Mouse (Mus musculus) limb, embryonic 13.5 days (tissue): ENCODE data around the gene Grpel1. TPM values are rescaled to one million over a fixed set of nuclear protein-coding genes. Genes with fewer than 3 reads are reported as not detected.

Experiments
- ATAC-seq: fragments of 200-750 bp; cut with Nextera tagmentation; 2 replicates; pipeline ENCODE4 v1.8.0; 2017; ENCODE audit warnings: low read depth, moderate number of reproducible peaks, moderate TSS enrichment; ENCODE audit not compliant: low FRiP score
- H3K27ac ChIP-seq: fragments of 300-500 bp; sonication (generic); 2 replicates; pipeline ENCODE4 v1.5.1; 2015; ENCODE audit warnings: inconsistent platforms, mild to moderate bottlenecking, moderate library complexity
- H3K27me3 ChIP-seq: fragments of 300-500 bp; sonication (generic); 2 replicates; pipeline ENCODE4 v1.6.1; 2015; ENCODE audit warnings: mild to moderate bottlenecking, inconsistent platforms
- H3K36me3 ChIP-seq: fragments of 300-500 bp; sonication (generic); 2 replicates; pipeline ENCODE4 v1.6.1; 2015; ENCODE audit warnings: inconsistent platforms, mild to moderate bottlenecking, moderate library complexity
- H3K4me1 ChIP-seq: fragments of 300-500 bp; sonication (generic); 2 replicates; pipeline ENCODE4 v1.6.1; 2015; ENCODE audit warnings: inconsistent platforms
- H3K4me2 ChIP-seq: fragments of 300-500 bp; sonication (generic); replicated peaks from 2 replicates; pipeline ENCODE4 v1.6.1; 2015; ENCODE audit warnings: inconsistent platforms, mild to moderate bottlenecking, moderate library complexity
- H3K4me3 ChIP-seq: fragments of 300-500 bp; sonication (generic); 2 replicates; pipeline ENCODE4 v1.5.1; 2015; ENCODE audit warnings: moderate library complexity, mild to moderate bottlenecking, inconsistent platforms
- H3K9ac ChIP-seq: fragments of 300-500 bp; sonication (generic); 2 replicates; pipeline ENCODE4 v1.6.1; 2015; ENCODE audit warnings: mild to moderate bottlenecking, inconsistent platforms
- H3K9me3 ChIP-seq: fragments of 300-500 bp; sonication (generic); 2 replicates; pipeline ENCODE4 v1.6.1; 2016; ENCODE audit warnings: inconsistent platforms
- WGBS: fragments of 180-500 bp; shearing (Covaris S2); methylation state at CpG from one replicate; pipeline ENCODE4 v1.1.7; 2015; 5-methylcytosine and 5-hydroxymethylcytosine counted together
- polyA plus RNA-seq: library from polyadenylated mRNA; unstranded; fragments of >200 nt; fragmentation: Nextera tagmentation; extraction: Ambion mirVana; gene quantifications from 2 replicates; pipeline ENCODE4 v1.2.1, GENCODE M21; 2015

The Grpel1 gene
- polyA plus RNA-seq, 1 experiment from 2014 or later = 50.0 TPM

GRCm38 (mm10) chr5:36445028-36445427 lies 19.8 kb upstream of the Grpel1 start:
- ATAC-seq = no peak; the same call in 1 of the 2 replicates
- 22% methylated on average over 8 of the region's 8 CpGs for WGBS
- H3K27ac ChIP-seq = no peak overlapping the region; the same call in 1 of the 2 replicates

GRCm38 (mm10) chr5:36446166-36446890 lies 18.5 kb upstream of the Grpel1 start:
- H3K9me3 ChIP-seq = no peaks in the 10 kb centered on the region
- no peak overlapping the region for H3K9ac ChIP-seq
- no peak overlapping the region for H3K4me2 ChIP-seq
- no peak overlapping the region for H3K27ac ChIP-seq
- no peaks in the 10 kb centered on the region for H3K36me3 ChIP-seq
- no peaks in the 10 kb centered on the region; the same call in 1 of the 2 replicates for H3K27me3 ChIP-seq
- WGBS = 36% methylated on average over 9 of the region's 9 CpGs
- no peak for ATAC-seq
- H3K4me1 ChIP-seq = peaks cover 30% of the 10 kb centered on the region
- H3K4me3 ChIP-seq = no peak overlapping the region

More at GRCm38 (mm10) chr5:36445028-36445427, 19.8 kb upstream of the Grpel1 start:
- H3K4me1 ChIP-seq = peaks cover 27% of the 10 kb centered on the region
- H3K9ac ChIP-seq = peak overlapping the region; percentile 36; the same call in 1 of the 2 replicates
- H3K27me3 ChIP-seq = no peaks in the 10 kb centered on the region; the same call in 1 of the 2 replicates
- no peak overlapping the region for H3K4me3 ChIP-seq
- H3K4me2 ChIP-seq = no peak overlapping the region
- H3K9me3 ChIP-seq = no peaks in the 10 kb centered on the region
- no peaks in the 10 kb centered on the region for H3K36me3 ChIP-seq

GRCm38 (mm10) chr5:36447872-36448271 lies 16.9 kb upstream of the Grpel1 start:
- Histone ChIP-seq H3K36me3 (no peaks in the 10 kb centered on the region), H3K9ac (no peak overlapping the region), H3K27ac (no peak overlapping the region), H3K27me3 (no peaks in the 10 kb centered on the region; the same call in 1 of the 2 replicates), H3K4me1 (peaks cover 25% of the 10 kb centered on the region), H3K4me3 (no peak overlapping the region), H3K9me3 (no peaks in the 10 kb centered on the region), H3K4me2 (no peak overlapping the region)
- WGBS = 94% methylated on average over 12 of the region's 12 CpGs
- ATAC-seq = no peak

- Histone ChIP-seq H3K36me3 (no peaks in the 10 kb centered on the region), H3K27ac (no peak overlapping the region), H3K4me2 (no peak overlapping the region), H3K4me3 (no peak overlapping the region), H3K27me3 (no peaks in the 10 kb centered on the region), H3K4me1 (peaks cover 14% of the 10 kb centered on the region), H3K9ac (no peak overlapping the region), H3K9me3 (no peaks in the 10 kb centered on the region)
- no peak for ATAC-seq
- WGBS = 67% methylated on average over 6 of the region's 6 CpGs
These were observed 15.0 kb upstream of the Grpel1 start for GRCm38 (mm10) chr5:36449710-36450358.

- Histone ChIP-seq H3K4me2 (no peak overlapping the region), H3K27me3 (no peaks in the 10 kb centered on the region; the same call in 1 of the 2 replicates), H3K4me1 (peaks cover 3% of the 10 kb centered on the region; the same call in 1 of the 2 replicates), H3K27ac (no peak overlapping the region), H3K9ac (no peak overlapping the region), H3K36me3 (no peaks in the 10 kb centered on the region), H3K9me3 (no peaks in the 10 kb centered on the region), H3K4me3 (no peak overlapping the region)
- ATAC-seq = no peak; the same call in 1 of the 2 replicates
- 23% methylated on average over 10 of the region's 10 CpGs for WGBS
These were observed 13.7 kb upstream of the Grpel1 start for GRCm38 (mm10) chr5:36451119-36451518.

- Histone ChIP-seq H3K4me1 (peaks cover 3% of the 10 kb centered on the region; the same call in 1 of the 2 replicates), H3K9ac (no peak overlapping the region), H3K27ac (no peak overlapping the region), H3K9me3 (no peaks in the 10 kb centered on the region), H3K4me2 (no peak overlapping the region), H3K4me3 (no peak overlapping the region), H3K36me3 (no peaks in the 10 kb centered on the region), H3K27me3 (no peaks in the 10 kb centered on the region; the same call in 1 of the 2 replicates)
- 65% methylated on average over 10 of the region's 10 CpGs for WGBS
- ATAC-seq = no peak
These were observed 12.9 kb upstream of the Grpel1 start for GRCm38 (mm10) chr5:36451872-36452389.

- no peaks in the 10 kb centered on the region for H3K9me3 ChIP-seq
- WGBS = 86% methylated on average over 6 of the region's 6 CpGs
- H3K27me3 ChIP-seq = peaks cover 4% of the 10 kb centered on the region; the same call in 1 of the 2 replicates
- peaks cover 3% of the 10 kb centered on the region; the same call in 1 of the 2 replicates for H3K4me1 ChIP-seq
- no peak overlapping the region for H3K27ac ChIP-seq
- no peaks in the 10 kb centered on the region for H3K36me3 ChIP-seq
- H3K9ac ChIP-seq = no peak overlapping the region
- H3K4me2 ChIP-seq = no peak overlapping the region
- no peak overlapping the region for H3K4me3 ChIP-seq
- no peak for ATAC-seq
These were observed 12.0 kb upstream of the Grpel1 start for GRCm38 (mm10) chr5:36452821-36453220.

GRCm38 (mm10) chr5:36457706-36458105 lies 7.1 kb upstream of the Grpel1 start:
- no peak overlapping the region for H3K9ac ChIP-seq
- no peak overlapping the region for H3K27ac ChIP-seq
- H3K9me3 ChIP-seq = no peaks in the 10 kb centered on the region
- ATAC-seq = no peak
- H3K4me2 ChIP-seq = no peak overlapping the region
- peaks cover 4% of the 10 kb centered on the region; the same call in 1 of the 2 replicates for H3K27me3 ChIP-seq
- no peak overlapping the region for H3K4me3 ChIP-seq
- H3K4me1 ChIP-seq = no peaks in the 10 kb centered on the region
- WGBS = 80% methylated on average over 4 of the region's 4 CpGs
- H3K36me3 ChIP-seq = no peaks in the 10 kb centered on the region

- Histone ChIP-seq H3K4me3 (no peak overlapping the region), H3K9ac (no peak overlapping the region), H3K27me3 (peaks cover 4% of the 10 kb centered on the region; the same call in 1 of the 2 replicates), H3K36me3 (no peaks in the 10 kb centered on the region), H3K4me2 (no peak overlapping the region), H3K9me3 (no peaks in the 10 kb centered on the region), H3K4me1 (peaks cover 2% of the 10 kb centered on the region; the same call in 1 of the 2 replicates), H3K27ac (no peak overlapping the region)
- 20% methylated on average over 4 of the region's 4 CpGs for WGBS
- no peak for ATAC-seq
These were observed 5.9 kb upstream of the Grpel1 start for GRCm38 (mm10) chr5:36458926-36459325.

GRCm38 (mm10) chr5:36460712-36461111 lies 4.1 kb upstream of the Grpel1 start:
- Histone ChIP-seq H3K4me3 (no peak overlapping the region), H3K9me3 (no peaks in the 10 kb centered on the region), H3K27me3 (peaks cover 4% of the 10 kb centered on the region; the same call in 1 of the 2 replicates), H3K36me3 (no peaks in the 10 kb centered on the region), H3K4me1 (peaks cover 9% of the 10 kb centered on the region), H3K27ac (no peak overlapping the region), H3K9ac (no peak overlapping the region), H3K4me2 (no peak overlapping the region)
- no peak for ATAC-seq
- WGBS = 89% methylated on average over 2 of the region's 2 CpGs

GRCm38 (mm10) chr5:36461231-36461630 lies 3.6 kb upstream of the Grpel1 start:
- Histone ChIP-seq H3K4me3 (no peak overlapping the region), H3K36me3 (no peaks in the 10 kb centered on the region), H3K27ac (no peak overlapping the region), H3K4me2 (no peak overlapping the region), H3K9ac (0 out of 2 replicates have a peak overlapping the region, but pooled peaks have one; percentile 25), H3K9me3 (no peaks in the 10 kb centered on the region), H3K4me1 (peaks cover 14% of the 10 kb centered on the region), H3K27me3 (0 out of 2 replicates have a peak, but pooled peaks cover 4% of the 10 kb centered on the region)
- 68% methylated on average over 2 of the region's 2 CpGs for WGBS
- ATAC-seq = no peak

GRCm38 (mm10) chr5:36462810-36463209 lies 2.0 kb upstream of the Grpel1 start:
- WGBS = 16% methylated on average over 7 of the region's 7 CpGs
- Histone ChIP-seq H3K27me3 (no peaks in the 10 kb centered on the region), H3K4me3 (no peak overlapping the region), H3K9me3 (no peaks in the 10 kb centered on the region), H3K27ac (no peak overlapping the region), H3K4me1 (peaks cover 18% of the 10 kb centered on the region), H3K9ac (no peak overlapping the region), H3K36me3 (no peaks in the 10 kb centered on the region), H3K4me2 (no peak overlapping the region)
- ATAC-seq = no peak
